Mouse (Mus musculus) adrenal gland, postnatal 14 days (tissue): ENCODE results near the gene Ptpre. TPM values are rescaled to one million over a fixed set of nuclear protein-coding genes. Genes with fewer than 3 reads are reported as not detected.
"Not testable (repeated sequence)": the region's sequence is repeated elsewhere in the genome, so short reads cannot be mapped to it uniquely, and the experiment has no call there.

Experiments used
- DNase-seq: peaks from one replicate; pipeline ENCODE4 v3.0.0; 2021; ENCODE audit warnings: mixed read lengths
- total RNA-seq: library from RNA; stranded (reverse); gene quantifications from 2 replicates; pipeline ENCODE4 v1.2.3, GENCODE M21; 2021

Ptpre gene
- total RNA-seq, 1 experiment from 2014 or later = 4.4 TPM

- DNase-seq = no peak
These were observed 152.1 kb downstream of the Ptpre start for GRCm38 (mm10) chr7:135689396-135689795.

GRCm38 (mm10) chr7:135691941-135692340 is 154.7 kb downstream of the Ptpre start:
- no peak for DNase-seq

GRCm38 (mm10) chr7:135694130-135694529 is 156.8 kb downstream of the Ptpre start:
- no peak for DNase-seq

GRCm38 (mm10) chr7:135694796-135695195 is 157.5 kb downstream of the Ptpre start:
- DNase-seq = no peak

GRCm38 (mm10) chr7:135696127-135696526 is 158.8 kb downstream of the Ptpre start:
- DNase-seq = no peak

- DNase-seq = not testable (repeated sequence)
These were observed 159.9 kb downstream of the Ptpre start for GRCm38 (mm10) chr7:135697021-135697740.

- DNase-seq = no peak
These were observed 161.1 kb downstream of the Ptpre start for GRCm38 (mm10) chr7:135698362-135698761.

- not testable (repeated sequence) for DNase-seq
These were observed 162.1 kb downstream of the Ptpre start for GRCm38 (mm10) chr7:135699351-135699750.

GRCm38 (mm10) chr7:135703600-135704148 is 166.4 kb downstream of the Ptpre start:
- DNase-seq = no peak

GRCm38 (mm10) chr7:135704251-135704650 is 167.0 kb downstream of the Ptpre start:
- DNase-seq = no peak

- DNase-seq = no peak
These were observed 167.8 kb downstream of the Ptpre start for GRCm38 (mm10) chr7:135705083-135705482.

GRCm38 (mm10) chr7:135705753-135706152 is 168.5 kb downstream of the Ptpre start:
- no peak for DNase-seq

- DNase-seq = no peak
These were observed 173.4 kb downstream of the Ptpre start for GRCm38 (mm10) chr7:135710702-135711101.

GRCm38 (mm10) chr7:135712534-135712933 is 175.3 kb downstream of the Ptpre start:
- DNase-seq = no peak

- DNase-seq = no peak
These were observed 176.0 kb downstream of the Ptpre start for GRCm38 (mm10) chr7:135713326-135713725.

GRCm38 (mm10) chr7:135715166-135715565 is 177.9 kb downstream of the Ptpre start:
- no peak for DNase-seq

GRCm38 (mm10) chr7:135715642-135716444 is 178.6 kb downstream of the Ptpre start, which contains the start of gene Mki67:
TSS of gene Mki67 (minus strand) at chr7:135716361.
- DNase-seq = peak; percentile 64

GRCm38 (mm10) chr7:135716445-135716877 is 179.2 kb downstream of the Ptpre start:
- DNase-seq = peak; percentile 95

GRCm38 (mm10) chr7:135716968-135717557 is 179.8 kb downstream of the Ptpre start:
- no peak for DNase-seq

- DNase-seq = no peak
These were observed 184.2 kb downstream of the Ptpre start for GRCm38 (mm10) chr7:135721436-135721992.

GRCm38 (mm10) chr7:135722011-135722838 is 184.9 kb downstream of the Ptpre start:
- no peak for DNase-seq
